Mouse (Mus musculus) kidney, postnatal 4 days (tissue): Measurements from ENCODE around the gene Slc22a21.

ENCODE experiments used
- DNase-seq, 2 experiments: peaks; one replicate each; pipeline ENCODE4 v3.0.0; 2021; ENCODE audit warnings: mixed read lengths in 2 of 2

Slc22a21 gene

GRCm38 (mm10) chr11:53903781-53904533, 76.2 kb downstream of the Slc22a21 start:
- peak; percentile 87 to 93 for DNase-seq

- peak in 1 of 2 experiments; percentile 7 for DNase-seq
Observed at GRCm38 (mm10) chr11:53902741-53903140, 77.4 kb downstream of the Slc22a21 start.

- no peak for DNase-seq
Observed at GRCm38 (mm10) chr11:53900991-53901390, 79.1 kb downstream of the Slc22a21 start.

- no peak for DNase-seq
Observed at GRCm38 (mm10) chr11:53899981-53900380, 80.2 kb downstream of the Slc22a21 start.
